Mouse (Mus musculus) forebrain, embryonic 10.5 days (tissue): ENCODE measurements around the gene Lmo1. TPM values are rescaled to one million over a fixed set of nuclear protein-coding genes. Genes with fewer than 3 reads are reported as not detected.
A peak's percentile ranks its signal among the peaks of the same experiment; 100 is the strongest.

ENCODE experiments used
- DNase-seq: peaks from one replicate; pipeline ENCODE4 v3.0.0-alpha.2; 2017; ENCODE audit warnings: low spot score; ENCODE audit errors: extremely low spot score
- H3K27ac ChIP-seq: fragments of 300-500 bp; sonication (generic); 2 replicates; pipeline ENCODE4 v1.5.1; 2016; ENCODE audit warnings: mild to moderate bottlenecking
- H3K27me3 ChIP-seq: fragments of 300-500 bp; sonication (generic); 2 replicates; pipeline ENCODE4 v1.6.1; 2016; ENCODE audit warnings: mild to moderate bottlenecking; ENCODE audit not compliant: poor library complexity, severe bottlenecking
- H3K36me3 ChIP-seq: fragments of 300-500 bp; sonication (generic); replicated peaks from 2 replicates; pipeline ENCODE4 v1.6.1; 2016; ENCODE audit warnings: mild to moderate bottlenecking, moderate library complexity
- H3K4me1 ChIP-seq: fragments of 300-500 bp; sonication (generic); 2 replicates; pipeline ENCODE4 v1.6.1; 2016
- H3K4me3 ChIP-seq: fragments of 300-500 bp; sonication (generic); 2 replicates; pipeline ENCODE4 v1.5.1; 2016; ENCODE audit warnings: mild to moderate bottlenecking, moderate library complexity
- H3K9me3 ChIP-seq: fragments of 300-500 bp; sonication (generic); 2 replicates; pipeline ENCODE4 v1.6.1; 2016; ENCODE audit warnings: mild to moderate bottlenecking, moderate library complexity
- WGBS: fragments of 180-500 bp; shearing (Covaris S2); methylation state at CpG from one replicate; pipeline ENCODE4 v1.1.7; 2016; 5-methylcytosine and 5-hydroxymethylcytosine counted together
- polyA plus RNA-seq: library from polyadenylated mRNA; unstranded; fragments of >200 nt; fragmentation: Nextera tagmentation; extraction: Ambion mirVana; gene quantifications from 2 replicates; pipeline ENCODE4 v1.2.1, GENCODE M21; 2016

Gene Lmo1
- polyA plus RNA-seq: 21.9 and 29.6 TPM in 2 replicates

DNA sequence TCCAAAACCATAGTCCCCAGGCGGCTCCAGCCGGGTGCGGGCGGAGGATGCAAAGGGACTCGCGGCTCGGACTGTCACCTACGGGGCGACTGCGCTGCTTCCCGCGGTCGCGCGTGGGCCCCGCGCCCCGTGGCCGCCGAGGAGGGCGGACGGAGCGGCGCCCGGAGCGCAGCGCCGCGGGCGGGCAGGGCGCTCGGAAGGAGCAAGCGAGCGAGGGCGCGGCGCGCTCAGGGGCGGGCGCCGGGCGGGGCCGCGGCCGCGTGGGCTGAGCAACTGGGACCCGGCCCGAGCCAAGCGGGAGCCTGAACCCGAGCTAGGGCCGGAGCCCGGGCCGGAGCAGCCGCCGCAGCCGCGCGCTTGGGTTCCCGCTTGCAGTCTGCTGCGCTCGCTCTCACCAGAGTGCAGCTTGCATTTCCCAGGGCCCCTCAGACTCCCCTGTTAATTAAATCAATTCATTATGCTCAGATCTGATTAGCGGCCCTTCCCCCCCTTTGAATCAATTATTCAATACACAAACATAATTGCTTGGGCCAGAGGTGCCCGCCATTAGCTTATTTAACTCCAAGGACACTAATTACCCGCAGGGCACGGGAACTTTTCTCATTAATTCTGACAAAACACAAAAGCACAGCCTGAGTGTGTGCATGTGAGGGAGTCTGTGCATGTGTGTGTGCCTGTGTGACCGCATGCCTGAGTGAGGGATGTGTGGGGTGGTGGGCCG is at the start of gene Lmo1:
TSS of gene Lmo1 (minus strand) at position 259 of the 721 bp plus-strand sequence.
- Histone ChIP-seq H3K9me3 (no peaks in the 10 kb centered on the region), H3K36me3 (no peaks in the 10 kb centered on the region), H3K4me3 (peak within 1 kb of the TSS; percentile 75), H3K27ac (peak within 1 kb of the TSS; percentile 95), H3K4me1 (peaks cover 78% of the 10 kb centered on the region), H3K27me3 (peaks cover 100% of the 10 kb centered on the region)
- under 1% methylated on average over 65 of the region's 67 CpGs for WGBS
- peak; percentile 78 for DNase-seq

DNA sequence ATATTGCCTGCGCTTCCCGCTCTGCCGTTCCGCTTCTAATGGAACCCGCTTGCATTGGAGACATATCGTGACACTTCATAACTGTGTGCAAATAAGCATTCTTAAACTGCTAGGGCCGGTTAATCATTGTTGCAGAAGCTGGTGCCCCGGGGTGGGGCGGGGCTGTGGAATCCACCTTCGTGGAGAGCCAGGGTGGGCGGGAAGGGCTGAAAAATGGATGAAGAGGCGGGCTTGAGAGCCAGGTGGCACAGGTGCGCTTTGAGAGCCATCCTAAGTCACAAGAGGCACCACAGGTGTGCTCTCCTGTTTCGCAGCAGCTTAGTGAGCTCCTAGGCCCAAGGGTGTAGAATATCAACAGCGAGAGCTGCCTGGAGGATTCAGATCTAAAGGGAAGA is 46.7 kb upstream of the Lmo1 start:
- 87% methylated on average over 15 of the region's 15 CpGs for WGBS
- Histone ChIP-seq H3K4me1 (peaks cover 28% of the 10 kb centered on the region), H3K36me3 (no peaks in the 10 kb centered on the region), H3K27ac (no peak overlapping the region), H3K4me3 (no peak overlapping the region), H3K9me3 (no peaks in the 10 kb centered on the region; the same call in 1 of the 2 replicates), H3K27me3 (peaks cover 98% of the 10 kb centered on the region)
- no peak for DNase-seq

DNA sequence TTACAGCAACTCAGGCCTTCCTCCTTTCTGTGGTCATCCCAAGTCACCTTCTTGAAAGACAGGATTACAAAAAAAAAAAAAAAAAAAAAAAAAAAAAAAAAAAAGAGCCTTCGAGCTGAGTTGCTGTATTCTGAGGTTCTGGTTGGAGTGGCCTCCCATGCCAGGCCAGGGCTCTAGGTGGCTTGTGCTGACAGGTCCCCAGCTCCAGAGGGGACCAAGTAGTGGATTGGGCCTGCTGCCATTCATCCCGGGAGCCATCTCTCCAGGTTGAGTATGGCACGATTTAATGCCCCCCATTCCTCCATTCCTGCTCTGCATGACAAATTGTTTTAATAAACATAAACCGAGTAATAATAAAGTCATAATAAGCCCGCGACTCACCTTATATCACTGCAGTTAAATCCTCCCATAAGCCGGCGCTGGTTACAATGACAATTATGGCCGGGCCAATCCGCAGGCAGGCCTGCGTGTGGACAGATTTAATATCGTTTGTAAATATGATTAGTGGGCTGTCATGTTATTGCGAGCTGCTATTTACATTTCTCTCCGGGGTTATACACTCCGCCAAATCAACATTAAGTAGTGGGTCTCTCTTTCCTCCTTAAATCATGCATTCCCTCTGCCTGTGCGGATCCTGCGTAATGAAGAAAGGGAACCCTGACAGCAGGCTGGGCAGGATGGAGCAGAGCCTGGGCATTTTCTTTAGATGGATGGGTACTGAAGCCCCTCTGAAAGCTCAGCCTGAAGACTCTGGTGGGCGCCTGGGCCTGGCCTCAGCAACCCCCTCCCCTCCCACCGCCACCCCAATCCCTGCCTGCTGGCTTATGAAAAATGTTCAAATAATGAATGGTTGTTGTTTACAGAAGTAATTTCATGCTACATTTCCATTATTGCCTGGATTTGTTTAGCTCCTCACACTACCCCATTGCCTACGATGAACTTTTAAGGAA is 46.0 kb upstream of the Lmo1 start:
- H3K27ac ChIP-seq: no peak overlapping the region

DNA sequence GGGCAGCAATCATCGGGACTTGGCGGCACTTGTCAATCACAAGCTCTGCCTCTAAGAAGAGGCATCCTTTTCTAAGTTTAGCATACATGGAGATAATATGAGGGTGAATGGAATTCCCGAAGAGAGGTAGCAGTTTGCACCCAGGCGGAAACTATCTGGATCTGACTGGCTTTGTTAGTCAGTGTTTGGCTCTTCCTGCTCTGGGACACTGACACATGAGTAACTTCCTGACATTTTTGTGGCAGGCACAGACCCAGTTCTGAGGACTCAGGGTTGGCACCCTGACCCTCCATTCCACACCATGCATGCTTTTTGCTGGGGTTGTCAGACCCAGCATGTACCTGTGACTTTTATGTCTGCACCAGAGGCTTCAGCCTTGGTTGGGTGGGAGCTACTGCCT is 45.0 kb upstream of the Lmo1 start:
- Histone ChIP-seq H3K36me3 (no peaks in the 10 kb centered on the region), H3K27me3 (peaks cover 98% of the 10 kb centered on the region), H3K27ac (peak overlapping the region; percentile 72)

More for the DNA sequence above, 46.0 kb upstream of the Lmo1 start:
- H3K4me1 ChIP-seq: peaks cover 28% of the 10 kb centered on the region
- H3K4me3 ChIP-seq: no peak overlapping the region
- DNase-seq: no peak
- no peaks in the 10 kb centered on the region for H3K36me3 ChIP-seq
- H3K9me3 ChIP-seq: no peaks in the 10 kb centered on the region; the same call in 1 of the 2 replicates
- WGBS: 94% methylated on average over 20 of the region's 20 CpGs
- H3K27me3 ChIP-seq: peaks cover 98% of the 10 kb centered on the region

DNA sequence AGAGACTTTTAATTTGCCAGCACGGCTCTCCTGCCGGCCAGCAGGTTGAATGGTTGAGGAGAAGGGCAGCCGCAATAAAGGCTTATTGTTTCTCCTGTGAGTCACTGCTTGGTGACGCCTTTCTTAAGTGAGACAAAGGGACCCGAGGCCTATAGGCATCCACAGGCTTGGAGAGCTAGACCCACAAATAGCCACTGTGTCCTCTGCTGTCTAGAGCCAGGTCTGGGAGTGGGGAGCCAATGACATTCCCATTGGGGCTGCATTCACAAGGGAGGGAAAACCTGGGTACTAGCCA is 43.9 kb upstream of the Lmo1 start:
- H3K27ac ChIP-seq: peak overlapping the region; percentile 72
- no peak for DNase-seq
- WGBS: 9% methylated on average over 5 of the region's 5 CpGs

More for the DNA sequence above, 45.0 kb upstream of the Lmo1 start:
- DNase-seq: no peak
- Histone ChIP-seq H3K9me3 (no peaks in the 10 kb centered on the region; the same call in 1 of the 2 replicates), H3K4me3 (no peak overlapping the region), H3K4me1 (peaks cover 28% of the 10 kb centered on the region)
- WGBS: 82% methylated on average over 4 of the region's 4 CpGs

DNA sequence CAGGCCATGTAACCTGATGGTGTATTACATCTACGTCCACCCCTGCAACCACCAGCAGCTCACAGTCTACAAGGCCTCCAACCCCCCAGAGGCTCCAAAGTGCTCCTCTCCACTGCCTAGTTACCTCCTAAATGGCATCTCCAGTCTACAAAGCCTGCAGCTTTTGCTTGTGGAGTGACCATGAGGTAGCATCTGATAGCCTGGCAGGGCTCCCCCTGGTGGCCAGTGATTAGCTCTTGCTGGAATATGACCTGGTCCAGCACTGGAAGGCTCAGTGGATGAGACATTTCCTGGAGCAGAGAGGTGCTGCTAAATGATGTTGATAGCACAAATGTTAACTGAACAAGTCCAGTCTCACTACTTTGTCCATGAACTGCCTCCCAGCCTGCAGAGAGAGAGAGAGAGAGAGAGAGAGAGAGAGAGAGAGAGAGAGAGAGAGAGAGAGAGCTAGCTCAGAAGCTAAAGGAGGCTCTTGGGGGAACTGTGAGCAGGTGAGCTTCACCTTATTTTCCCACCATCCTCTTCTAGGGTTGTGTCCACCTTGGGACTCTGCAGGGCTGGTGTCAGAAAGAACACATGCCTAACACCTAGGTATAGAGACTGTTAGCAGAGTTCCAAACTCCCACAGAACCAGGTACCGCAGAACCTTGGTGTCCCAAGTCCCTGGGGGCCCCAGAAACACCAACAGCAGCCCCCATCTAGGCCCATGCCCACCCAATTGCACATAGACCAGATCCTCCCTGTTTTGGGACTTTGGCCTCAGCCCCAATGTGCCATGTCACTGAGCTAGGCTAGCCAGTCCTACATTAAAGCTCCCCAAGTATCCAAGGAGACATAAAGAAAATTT is 43.3 kb upstream of the Lmo1 start:
- H3K36me3 ChIP-seq: no peaks in the 10 kb centered on the region
- H3K27me3 ChIP-seq: peaks cover 94% of the 10 kb centered on the region
- peaks cover 28% of the 10 kb centered on the region for H3K4me1 ChIP-seq
- peak; percentile 84 for DNase-seq
- H3K27ac ChIP-seq: peak overlapping the region; percentile 72
- no peak overlapping the region for H3K4me3 ChIP-seq
- H3K9me3 ChIP-seq: no peaks in the 10 kb centered on the region
- WGBS: 97% methylated on average over 2 of the region's 2 CpGs

More for the DNA sequence above, 43.9 kb upstream of the Lmo1 start:
- no peak overlapping the region for H3K4me3 ChIP-seq
- H3K9me3 ChIP-seq: no peaks in the 10 kb centered on the region; the same call in 1 of the 2 replicates
- no peaks in the 10 kb centered on the region for H3K36me3 ChIP-seq
- H3K27me3 ChIP-seq: peaks cover 98% of the 10 kb centered on the region
- peaks cover 28% of the 10 kb centered on the region for H3K4me1 ChIP-seq

DNA sequence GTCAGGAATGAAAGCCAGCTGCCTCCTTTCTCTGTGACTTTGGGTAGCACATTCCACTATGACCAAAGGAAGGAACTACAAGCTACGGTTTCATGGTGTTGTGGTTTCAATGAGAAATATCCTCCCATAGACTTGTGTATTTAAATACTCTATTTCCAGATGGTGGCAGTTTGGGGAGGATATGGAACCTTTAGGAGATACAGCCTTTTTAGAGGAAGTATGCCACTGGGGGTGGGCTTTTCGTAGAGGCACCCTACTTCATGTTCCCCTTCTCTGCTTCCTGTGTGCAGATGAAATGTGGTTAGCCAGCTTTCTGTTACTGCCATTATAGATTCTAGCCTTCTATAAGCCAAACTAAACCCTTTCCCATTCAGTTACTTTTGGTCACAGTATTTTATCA is 34.8 kb upstream of the Lmo1 start:
- Histone ChIP-seq H3K9me3 (no peaks in the 10 kb centered on the region), H3K4me1 (peaks cover 4% of the 10 kb centered on the region; the same call in 1 of the 2 replicates), H3K27me3 (peaks cover 91% of the 10 kb centered on the region), H3K27ac (no peak overlapping the region), H3K4me3 (no peak overlapping the region), H3K36me3 (no peaks in the 10 kb centered on the region)
- WGBS: 87% methylated on average over 2 of the region's 2 CpGs
- DNase-seq: no peak

DNA sequence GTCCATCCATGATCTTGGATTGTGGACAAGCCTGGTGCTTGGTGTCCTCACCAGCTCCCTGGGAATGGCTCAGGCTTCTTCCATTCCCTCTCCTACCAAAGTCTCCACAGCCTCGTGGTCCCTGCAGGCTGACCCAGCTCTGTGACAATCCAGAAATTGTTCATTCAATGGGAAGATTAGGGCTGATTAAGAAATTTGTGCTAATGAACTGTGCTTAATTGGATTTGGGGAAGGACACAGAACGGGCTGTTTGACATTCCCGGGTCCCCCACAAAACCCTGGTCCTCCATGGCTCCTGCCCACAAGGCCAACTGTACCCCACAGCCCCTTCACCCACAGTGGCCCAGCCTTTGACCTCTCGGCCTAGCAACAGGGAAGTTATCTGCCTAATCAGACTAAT is 32.8 kb upstream of the Lmo1 start:
- Histone ChIP-seq H3K36me3 (no peaks in the 10 kb centered on the region), H3K27ac (no peak overlapping the region), H3K4me1 (peaks cover 11% of the 10 kb centered on the region), H3K27me3 (peaks cover 96% of the 10 kb centered on the region), H3K4me3 (no peak overlapping the region), H3K9me3 (no peaks in the 10 kb centered on the region)
- no peak for DNase-seq
- 53% methylated on average over 4 of the region's 4 CpGs for WGBS

DNA sequence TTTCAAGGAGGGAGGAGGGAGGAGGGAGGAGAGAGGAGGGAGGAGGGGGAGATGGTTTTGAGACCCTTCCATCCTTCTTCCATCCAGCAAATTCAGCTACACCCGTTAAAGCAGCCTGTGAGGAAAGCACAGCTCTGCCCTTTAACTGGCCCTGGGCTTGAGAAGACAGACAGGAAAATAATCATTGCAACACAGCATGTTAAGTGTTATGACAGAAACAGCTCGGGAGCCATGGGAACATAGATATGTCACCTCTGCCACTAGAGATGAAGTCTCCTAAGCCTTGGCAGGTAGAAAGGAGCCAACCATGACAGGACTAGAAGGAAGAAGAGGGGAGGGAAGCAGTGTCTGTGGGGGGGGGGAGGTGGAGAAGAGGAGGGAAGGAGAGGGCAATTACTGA is 31.4 kb upstream of the Lmo1 start:
- Histone ChIP-seq H3K27me3 (peaks cover 99% of the 10 kb centered on the region), H3K9me3 (no peaks in the 10 kb centered on the region), H3K36me3 (no peaks in the 10 kb centered on the region), H3K27ac (no peak overlapping the region), H3K4me1 (peaks cover 11% of the 10 kb centered on the region), H3K4me3 (no peak overlapping the region)
- WGBS: 85% methylated on average over 2 of the region's 2 CpGs
- DNase-seq: no peak

DNA sequence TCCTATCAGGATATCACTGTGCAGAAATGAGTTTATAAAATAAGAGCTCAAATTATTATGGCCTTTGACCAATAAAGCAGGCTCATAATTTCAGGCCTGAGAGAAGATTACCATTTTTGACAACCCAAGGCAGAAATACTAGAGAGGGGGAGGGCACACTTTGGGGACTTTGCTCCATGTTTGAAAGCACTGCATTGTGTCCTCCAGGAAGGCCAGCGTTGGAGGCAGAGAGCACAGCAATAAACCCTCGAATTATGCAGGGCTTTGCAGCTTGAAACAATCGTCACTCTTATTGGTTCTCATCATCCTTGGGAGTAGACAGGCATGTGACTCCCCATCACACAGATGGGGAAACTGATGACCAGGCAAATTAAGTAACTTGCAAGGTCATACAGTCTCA is 28.1 kb upstream of the Lmo1 start:
- H3K27me3 ChIP-seq: peaks cover 99% of the 10 kb centered on the region
- no peaks in the 10 kb centered on the region for H3K9me3 ChIP-seq
- no peak overlapping the region for H3K4me3 ChIP-seq
- WGBS: 78% methylated on average over 3 of the region's 3 CpGs
- peaks cover 16% of the 10 kb centered on the region for H3K4me1 ChIP-seq
- no peak overlapping the region for H3K27ac ChIP-seq
- DNase-seq: no peak
- H3K36me3 ChIP-seq: no peaks in the 10 kb centered on the region

DNA sequence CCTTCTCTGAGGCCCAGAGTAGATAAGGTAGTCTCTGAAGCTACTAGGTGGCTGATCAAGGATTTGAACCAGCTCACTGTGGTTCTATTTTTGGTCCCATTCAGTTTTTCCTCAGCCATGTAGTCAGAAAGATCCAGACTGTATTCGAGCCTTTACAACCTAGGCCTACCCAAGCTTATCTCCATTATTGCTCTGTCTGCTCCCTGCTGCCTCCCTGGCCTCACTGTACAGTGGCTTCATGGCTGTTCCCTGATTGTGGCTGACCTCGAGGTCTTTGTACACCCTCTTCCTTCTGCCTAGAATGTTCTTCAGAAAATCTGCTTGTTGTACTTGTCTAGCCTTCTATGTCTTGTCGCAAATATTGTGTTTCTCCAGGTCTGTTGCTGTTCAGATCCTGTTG is 25.6 kb upstream of the Lmo1 start:
- DNase-seq: no peak
- no peaks in the 10 kb centered on the region for H3K9me3 ChIP-seq
- H3K27me3 ChIP-seq: peaks cover 99% of the 10 kb centered on the region
- WGBS: 87% methylated on average over 3 of the region's 3 CpGs
- H3K4me3 ChIP-seq: no peak overlapping the region
- H3K27ac ChIP-seq: no peak overlapping the region
- H3K36me3 ChIP-seq: no peaks in the 10 kb centered on the region
- peaks cover 36% of the 10 kb centered on the region for H3K4me1 ChIP-seq

DNA sequence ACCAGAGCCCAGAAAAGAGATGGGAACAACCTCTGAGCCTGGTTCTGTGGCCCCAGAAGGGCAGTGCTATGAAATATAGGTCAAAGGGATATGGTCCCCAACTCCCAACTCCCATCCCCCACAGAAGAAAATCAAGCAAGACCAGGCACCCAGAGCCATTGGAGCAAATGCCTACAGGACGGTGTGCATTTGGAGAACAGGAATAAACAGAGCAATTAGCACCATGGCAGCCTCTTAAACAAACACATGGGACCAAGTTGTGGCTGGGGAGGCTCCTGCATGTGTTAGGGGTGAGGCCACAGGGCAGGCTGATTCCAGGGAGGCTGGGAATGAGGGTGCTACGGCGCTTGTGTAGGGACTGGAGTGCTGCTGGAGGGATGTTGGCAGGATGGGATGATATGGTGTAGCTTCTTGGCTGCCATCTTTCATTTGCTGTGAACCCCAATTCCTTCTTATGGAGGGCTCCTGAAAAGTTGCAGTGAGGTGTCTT is 22.2 kb upstream of the Lmo1 start:
- 71% methylated on average over 3 of the region's 3 CpGs for WGBS
- Histone ChIP-seq H3K36me3 (no peaks in the 10 kb centered on the region), H3K9me3 (no peaks in the 10 kb centered on the region), H3K4me3 (peak overlapping the region; percentile 32; the same call in 1 of the 2 replicates), H3K4me1 (peaks cover 48% of the 10 kb centered on the region), H3K27ac (peak overlapping the region; percentile 88), H3K27me3 (peaks cover 100% of the 10 kb centered on the region)
- DNase-seq: no peak
